Mouse (Mus musculus) gastrocnemius, postnatal 14 days (tissue): ENCODE data around the gene Chic1. TPM values are rescaled to one million over a fixed set of nuclear protein-coding genes. Genes with fewer than 3 reads are reported as not detected.
A peak's percentile ranks its signal among the peaks of the same experiment; 100 is the strongest.

ENCODE experiments used
- DNase-seq: peaks from one replicate; pipeline ENCODE4 v3.0.0; 2021; ENCODE audit warnings: mixed read lengths
- intact Hi-C: fragments of 180-260 bp; cut with DNase I; formaldehyde crosslinking; loops from one replicate; pipeline ENCODE4 v1.15.1; 2025; ENCODE audit warnings: low total_unique reads
- long read RNA-seq, 2 experiments: library from polyadenylated mRNA; stranded (forward); transcript quantifications; one replicate each; pipeline ENCODE4 v2.0.0; 2021
- total RNA-seq, 2 experiments: library from RNA; stranded (reverse); gene quantifications; 2 replicates each; pipeline ENCODE4 v1.2.3; 2021

Chic1 gene
- total RNA-seq, result under 1 TPM; 0.55 to 0.62 TPM
- long read RNA-seq, experiment 1, result 0 reads
- long read RNA-seq, experiment 2, result 0 reads

DNA sequence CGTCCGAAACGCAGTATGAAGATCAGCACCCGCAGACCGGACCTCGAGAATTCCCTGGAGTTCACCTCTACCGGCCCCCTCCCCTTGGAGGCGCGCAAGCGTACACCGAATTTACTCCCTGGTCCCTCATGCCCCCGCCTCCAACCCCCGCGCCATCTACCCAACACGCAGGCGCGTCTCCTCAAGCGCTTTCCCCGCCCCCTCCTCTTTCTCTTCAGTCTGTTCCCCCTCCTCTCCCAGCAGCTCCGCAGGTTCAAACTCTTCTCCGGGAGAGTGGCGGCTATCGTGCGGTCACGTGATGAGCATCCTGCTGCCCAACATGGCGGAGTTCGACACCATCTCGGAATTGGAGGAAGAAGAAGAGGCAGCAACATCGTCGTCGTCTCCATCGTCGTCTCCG is at the start of gene Chic1:
TSS of gene Chic1 (plus strand) at position 190 of the 400 bp plus-strand sequence.
- intact Hi-C loops, result no loop called here
- DNase-seq, result peak; percentile 65

DNA sequence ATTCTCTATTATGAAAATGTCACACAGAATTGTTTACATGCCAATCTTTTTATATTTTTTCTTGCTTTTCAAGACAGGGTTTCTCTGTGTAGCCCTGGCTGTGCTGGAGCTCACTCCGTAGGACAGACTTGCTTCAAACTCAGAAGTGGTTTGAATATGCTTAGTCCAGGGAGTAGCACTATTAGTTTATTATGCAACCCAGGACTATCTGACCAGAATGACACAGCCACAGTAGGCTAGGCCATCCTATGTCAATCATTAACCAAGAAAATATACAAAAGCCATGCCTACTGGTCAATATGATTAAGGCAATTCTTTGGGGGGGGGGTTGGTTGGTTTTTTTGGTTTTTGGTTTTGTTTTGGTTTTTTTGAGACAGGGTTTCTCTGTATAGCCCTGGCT is 48.0 kb upstream of the Chic1 start:
- intact Hi-C loops, result no loop called here
- DNase-seq, result no peak

DNA sequence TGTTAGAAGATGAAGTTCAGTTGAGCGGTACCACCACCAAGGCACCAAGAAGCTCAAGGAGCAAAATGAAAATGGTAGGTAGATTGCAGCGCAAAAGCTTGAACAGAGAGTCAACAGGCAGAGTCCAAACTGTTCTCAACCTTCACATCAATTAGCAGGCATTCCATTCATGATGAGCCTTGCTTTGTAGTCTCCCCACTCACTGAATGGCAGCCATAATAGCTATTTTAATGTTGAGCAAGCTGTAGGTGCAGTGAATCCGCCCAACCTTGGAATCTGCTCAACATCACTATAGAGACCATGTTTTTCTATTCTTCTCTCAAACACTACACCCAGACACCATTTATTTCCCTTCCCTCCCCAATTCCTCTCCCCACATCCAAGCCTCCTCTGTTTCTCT is 44.6 kb upstream of the Chic1 start:
- no peak for DNase-seq
- intact Hi-C loops, result no loop called here

DNA sequence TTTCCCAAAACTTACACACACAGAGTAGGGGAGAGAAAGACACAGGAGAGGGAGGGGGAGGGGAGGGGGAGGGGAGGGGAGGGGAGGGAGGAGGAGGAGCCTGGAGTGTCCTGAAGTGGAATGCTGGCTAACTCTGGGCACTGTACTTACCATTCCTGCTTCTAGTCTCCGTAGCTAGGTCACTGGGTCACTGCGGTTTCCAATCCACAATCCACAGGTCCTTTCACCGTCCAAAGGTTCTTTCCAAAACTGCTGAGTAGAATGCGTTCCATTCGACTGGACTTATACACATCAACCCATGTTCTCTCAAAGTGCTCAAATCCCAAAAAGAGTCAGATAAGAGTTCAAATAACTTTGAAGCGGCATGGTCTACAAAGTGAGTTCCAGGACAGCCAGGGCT is 42.1 kb upstream of the Chic1 start:
- intact Hi-C loops, result no loop called here
- no peak for DNase-seq

DNA sequence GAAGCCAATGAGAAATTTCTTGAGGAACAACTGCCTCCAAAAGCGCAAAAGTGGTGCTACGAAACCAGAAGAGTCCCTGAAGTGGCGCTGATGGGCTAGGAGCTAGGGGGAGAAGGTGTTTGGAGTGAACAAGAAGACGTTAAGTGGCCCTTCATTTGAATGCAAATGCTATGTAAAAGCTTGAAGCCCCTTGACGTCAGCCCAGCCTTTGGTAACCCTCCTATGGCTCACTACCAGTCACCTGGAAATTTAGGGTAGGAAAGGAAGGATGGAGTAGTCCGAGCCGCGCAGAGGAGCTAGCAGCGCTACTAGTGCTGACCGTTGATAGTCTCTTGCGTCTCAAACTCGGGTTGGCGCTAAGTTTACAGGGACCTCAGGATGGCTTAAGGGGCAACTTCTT is 35.1 kb upstream of the Chic1 start, which contains the start of gene Cdx4:
TSS of gene Cdx4 (plus strand) at position 253 of the 400 bp plus-strand sequence.
- intact Hi-C loops, result no loop called here
- DNase-seq, result no peak

DNA sequence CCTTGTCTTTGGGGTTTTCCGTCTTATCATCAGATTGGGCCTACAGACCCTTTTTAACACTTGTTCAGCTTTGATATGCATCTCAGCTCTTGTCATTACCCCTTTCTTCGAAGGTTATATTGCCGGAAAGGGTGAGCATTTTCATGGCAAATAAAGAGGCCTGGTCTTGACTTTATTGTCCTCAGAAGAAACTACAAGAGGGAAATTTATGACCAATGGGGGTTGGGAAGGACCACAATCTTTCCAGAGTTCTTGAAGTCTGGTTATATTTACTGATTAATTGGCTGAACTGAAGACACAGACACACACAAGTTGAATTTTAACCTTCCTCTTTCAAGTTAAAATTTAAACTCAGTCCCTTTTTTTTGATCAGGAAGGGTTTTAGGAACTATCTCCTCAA is 30.4 kb upstream of the Chic1 start:
- intact Hi-C loops, result no loop called here
- no peak for DNase-seq

DNA sequence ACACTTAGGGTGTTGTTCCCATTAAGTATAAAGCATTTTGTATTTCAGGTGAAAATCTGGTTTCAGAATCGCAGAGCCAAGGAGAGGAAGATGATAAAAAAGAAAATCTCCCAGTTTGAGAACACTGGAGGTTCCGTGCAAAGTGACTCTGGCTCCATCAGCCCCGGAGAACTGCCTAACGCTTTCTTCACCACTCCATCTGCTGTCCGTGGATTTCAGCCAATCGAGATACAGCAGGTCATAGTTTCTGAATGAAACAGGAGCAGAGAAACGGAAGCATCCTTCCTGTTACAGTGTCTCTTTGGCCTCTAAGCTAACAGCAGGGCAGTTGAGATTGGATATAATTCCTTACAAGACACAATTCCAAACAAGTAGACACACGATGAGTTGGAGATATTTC is 26.9 kb upstream of the Chic1 start:
- no peak for DNase-seq
- intact Hi-C loops, result no loop called here

DNA sequence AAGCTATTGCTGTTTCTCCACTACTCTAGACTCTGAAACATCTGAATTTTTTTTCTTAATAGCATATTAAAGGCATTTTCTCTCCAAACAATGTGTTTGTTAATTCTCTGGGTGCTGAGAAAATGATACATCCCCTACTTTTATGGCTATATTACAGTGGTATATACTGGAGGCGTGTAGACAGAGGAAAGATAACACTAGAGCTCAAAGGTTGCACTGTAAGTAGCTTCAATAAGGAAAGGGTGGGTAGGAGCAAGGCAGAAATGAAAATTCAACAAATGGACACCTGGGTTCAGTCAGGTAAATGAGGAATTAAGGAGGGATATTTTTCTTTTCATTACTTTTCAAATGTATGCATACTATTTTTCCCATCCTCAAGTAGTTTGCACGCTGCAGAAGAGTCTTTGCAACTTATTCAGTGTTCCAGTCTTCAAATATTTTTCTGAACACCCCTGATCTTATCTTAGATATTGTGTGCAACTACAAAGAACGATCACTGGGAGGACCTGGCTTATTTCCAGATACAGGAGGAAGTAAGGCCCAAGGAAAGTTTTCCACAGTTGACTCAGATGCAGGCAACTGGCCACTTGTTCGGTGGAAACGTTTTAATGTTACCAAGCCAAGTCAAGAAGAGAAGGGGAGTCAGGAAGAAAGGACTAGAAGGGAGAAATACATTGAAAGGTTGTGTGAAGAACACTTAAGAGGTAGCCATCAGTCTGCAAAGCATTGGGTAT is 25.0 kb upstream of the Chic1 start:
- intact Hi-C loops, result no loop called here
- no peak for DNase-seq

DNA sequence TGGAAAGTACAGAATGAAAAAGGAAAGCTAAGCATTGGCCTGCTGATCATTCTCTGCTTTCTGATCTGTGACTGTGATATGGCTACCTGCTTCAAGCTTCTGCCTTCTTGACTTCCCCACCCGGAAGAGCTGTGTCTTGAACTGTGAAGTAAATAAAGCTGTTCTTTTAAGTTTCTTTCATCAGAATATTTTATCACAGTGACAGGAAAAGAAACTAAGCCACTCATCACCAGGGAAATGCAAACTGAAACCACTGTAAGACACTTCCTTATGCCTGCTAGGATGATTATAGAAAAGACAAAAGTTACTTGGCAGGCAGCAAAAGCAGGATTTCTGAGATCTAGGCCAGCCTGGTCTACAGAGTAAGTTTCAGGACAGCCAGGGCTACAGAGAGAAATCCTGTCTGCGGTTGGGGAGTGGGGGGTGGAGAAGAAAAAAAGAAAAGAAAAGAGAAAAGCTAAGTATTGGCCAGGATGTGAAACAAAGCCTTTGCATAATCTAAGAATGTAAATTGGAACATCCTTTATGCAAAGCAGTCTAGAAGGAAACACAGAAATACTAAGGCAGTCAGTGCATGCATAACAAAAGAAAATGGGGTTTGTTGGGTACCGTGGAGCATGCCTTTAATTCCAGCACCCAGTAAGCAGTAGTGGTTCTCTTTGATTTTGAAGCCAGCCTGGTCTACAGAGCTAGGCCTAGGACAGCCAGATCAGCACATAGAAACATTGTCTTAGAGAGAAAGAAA is 14.7 kb upstream of the Chic1 start:
- DNase-seq, result no peak
- intact Hi-C loops, result no loop called here

DNA sequence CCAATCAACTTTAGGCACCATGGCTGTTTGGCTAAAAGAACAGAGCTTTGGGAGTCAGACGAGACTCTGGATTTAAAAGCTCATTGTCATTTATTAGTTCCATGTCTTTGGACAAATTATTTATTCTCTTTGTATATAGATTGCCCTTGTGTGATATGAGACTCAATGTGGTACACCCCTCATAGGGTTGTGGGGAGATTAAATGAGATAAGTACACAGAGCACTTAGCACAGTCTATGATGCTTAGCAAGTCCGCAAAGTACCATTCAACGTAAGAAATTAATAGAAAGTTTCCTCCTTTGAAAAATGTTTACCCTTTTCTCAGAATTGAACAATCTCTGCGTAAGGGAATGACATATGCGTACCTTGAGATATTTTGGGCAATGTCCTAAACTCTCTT is 492 bp upstream of the Chic1 start:
- no peak for DNase-seq
- intact Hi-C loops, result no loop called here

DNA sequence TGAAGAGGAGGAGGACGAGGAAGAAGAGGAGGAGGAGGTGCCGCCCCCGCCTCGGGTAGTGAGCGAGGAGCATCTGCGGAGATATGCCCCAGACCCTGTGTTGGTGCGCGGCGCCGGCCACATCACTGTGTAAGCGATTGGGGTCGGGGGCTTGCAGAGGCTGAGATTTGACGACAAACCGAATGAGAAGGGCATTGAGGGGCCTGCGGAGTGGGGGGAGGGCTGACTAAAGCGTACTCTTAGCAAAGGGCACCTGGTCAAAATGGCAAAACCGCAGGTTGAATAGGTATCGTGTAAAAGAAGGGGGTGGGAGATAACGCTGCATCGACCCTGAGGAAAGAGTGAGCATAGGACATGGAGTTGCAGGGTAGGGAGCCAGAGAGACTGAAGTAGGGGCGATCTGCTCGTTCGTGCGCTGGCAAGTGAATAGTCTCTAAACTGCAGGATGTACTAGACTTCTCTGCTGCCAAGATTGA is 523 bp downstream of the Chic1 start:
- peak; percentile 7 for DNase-seq
- intact Hi-C loops, result no loop called here

DNA sequence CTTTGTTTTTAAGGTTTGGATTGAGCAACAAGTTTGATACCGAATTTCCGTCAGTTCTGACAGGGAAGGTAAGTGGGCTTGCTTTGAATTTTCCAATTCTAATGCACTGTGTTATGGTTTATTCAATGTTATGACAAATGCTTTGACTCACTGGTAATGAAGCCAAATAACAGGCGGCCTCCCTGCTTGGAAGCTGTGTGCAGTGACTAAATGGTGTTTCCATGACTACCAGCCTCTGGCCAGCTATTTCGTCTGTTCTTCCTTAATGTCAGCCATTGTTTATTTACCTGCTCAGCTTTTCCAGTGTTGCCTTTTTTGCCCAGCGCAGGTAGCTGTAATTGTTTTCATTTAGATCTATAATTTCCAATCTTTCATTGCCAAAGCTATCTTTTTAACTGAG is 9.9 kb downstream of the Chic1 start:
- intact Hi-C loops, result no loop called here

DNA sequence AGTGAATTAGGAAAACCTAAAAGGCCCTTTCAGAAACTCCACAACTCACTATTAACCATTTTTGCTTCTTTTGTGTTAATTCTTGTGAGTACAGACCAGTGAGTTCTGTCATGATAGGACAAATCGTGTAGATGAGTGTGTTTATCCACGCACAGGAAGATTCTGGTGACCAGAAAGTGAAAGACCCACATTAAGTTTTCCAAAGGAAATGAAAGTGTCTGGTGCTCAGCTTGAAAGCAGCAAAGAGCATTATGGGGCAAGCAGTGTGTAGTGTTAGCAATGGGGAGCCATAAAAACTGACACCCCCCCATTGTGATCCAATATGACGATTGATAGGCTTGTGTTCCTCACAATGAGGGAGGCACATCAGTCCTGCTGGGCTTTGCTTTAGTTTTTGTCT is 12.4 kb downstream of the Chic1 start:
- intact Hi-C loops, result no loop called here
- DNase-seq, result no peak

More for the DNA sequence above, 9.9 kb downstream of the Chic1 start:
- no peak for DNase-seq

DNA sequence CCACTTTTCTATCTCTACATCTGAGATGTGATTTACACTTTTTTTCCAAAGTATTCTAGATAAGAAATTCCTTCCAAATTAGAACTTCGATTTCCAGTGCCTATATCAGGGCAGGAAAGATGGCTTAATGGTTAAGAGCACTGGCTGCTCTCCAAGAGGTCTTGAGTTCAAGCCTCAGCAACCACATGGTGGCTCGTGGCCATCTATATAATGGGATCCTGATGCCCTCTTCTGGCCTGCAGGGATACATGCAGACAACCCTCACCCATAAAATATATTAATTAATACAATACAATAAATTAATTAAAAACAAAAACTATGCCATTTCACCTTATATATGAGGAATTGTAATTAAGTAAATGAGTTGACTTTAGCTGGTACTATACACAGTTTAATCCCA is 14.9 kb downstream of the Chic1 start:
- intact Hi-C loops, result loop anchor here (10.0 kb wide), 1 partner anchor 96 kb away; no protein-coding TSS in a partner anchor
- no peak for DNase-seq

DNA sequence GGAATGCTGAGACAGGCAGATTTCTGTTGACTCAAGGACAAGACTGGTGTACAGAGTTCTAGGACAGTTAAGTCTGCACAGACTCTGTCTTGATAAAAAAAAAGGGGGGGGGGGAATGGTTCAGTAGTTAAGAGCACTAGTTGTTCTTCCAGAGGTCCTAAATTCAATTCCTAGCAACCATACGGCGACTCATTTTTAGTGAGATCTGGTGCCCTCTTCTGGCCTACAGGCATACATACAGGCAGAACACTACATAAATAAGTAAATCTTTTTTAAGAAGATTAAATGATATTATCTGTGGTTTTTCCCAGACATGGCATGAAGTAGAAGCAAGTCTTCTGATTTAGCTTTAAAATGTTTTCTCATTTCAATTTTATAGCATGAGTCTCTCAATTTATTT is 15.4 kb downstream of the Chic1 start:
- intact Hi-C loops, result loop anchor here (10.0 kb wide), 1 partner anchor 97 kb away; no protein-coding TSS in a partner anchor
- DNase-seq, result no peak

DNA sequence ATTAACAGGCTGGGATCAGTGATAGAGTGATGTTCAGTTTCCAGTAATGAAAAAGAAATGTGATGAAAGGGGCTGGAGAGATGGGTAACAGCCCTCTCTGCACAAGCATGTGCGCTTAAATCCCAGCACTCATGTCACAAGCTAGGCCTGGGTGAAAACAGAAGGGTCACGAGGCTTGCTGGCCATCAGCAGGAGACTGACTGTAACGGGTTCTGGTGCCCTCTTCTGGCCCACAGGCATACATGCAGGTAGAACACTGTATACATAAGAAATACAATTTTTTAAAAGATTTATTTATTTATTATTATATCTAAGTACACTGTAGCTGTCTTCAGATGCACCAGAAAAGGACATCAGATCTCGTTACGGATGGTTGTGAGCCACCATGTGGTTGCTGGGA is 18.0 kb downstream of the Chic1 start:
- intact Hi-C loops, result loop anchor here (10.0 kb wide), 1 partner anchor 99 kb away; no protein-coding TSS in a partner anchor
- DNase-seq, result no peak

DNA sequence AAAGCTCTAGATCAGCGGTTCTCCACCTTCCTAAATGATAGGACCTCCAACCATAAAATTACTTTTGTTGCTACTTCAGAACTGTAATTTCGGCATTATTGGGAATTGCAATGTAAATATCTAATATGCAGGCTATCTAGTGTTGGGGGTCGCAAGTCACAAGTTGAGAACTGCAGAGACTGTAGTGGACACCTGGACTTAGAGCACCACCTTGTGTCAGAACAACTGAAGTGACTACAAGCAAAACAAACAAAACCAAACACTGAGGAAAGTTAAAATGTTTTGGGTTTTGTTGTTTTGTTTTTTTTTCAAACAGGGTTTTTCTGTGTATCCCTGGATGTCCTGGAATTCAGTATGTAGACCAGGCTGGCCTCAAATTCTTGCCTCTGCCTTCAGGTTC is 28.3 kb downstream of the Chic1 start:
- intact Hi-C loops, result no loop called here
- DNase-seq, result no peak

DNA sequence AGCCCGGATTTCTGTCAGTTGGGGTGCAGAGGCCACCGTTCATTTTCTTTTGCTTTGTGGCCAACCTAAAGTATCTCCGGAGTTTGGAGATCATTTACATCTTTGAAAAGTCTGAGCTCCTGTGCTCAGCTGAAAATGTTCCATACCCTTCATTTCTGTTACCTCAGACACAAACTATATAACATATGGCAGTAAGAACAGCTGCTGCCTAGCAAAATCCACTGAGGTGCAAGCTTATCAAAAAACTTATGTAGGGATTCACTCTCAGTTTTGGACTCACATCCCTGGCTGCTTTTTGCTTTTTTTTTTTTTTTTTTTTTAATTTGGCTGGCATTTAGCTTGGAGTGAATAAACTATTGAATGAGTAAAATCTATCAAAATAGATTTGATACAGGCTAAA is 31.9 kb downstream of the Chic1 start:
- DNase-seq, result no peak
- intact Hi-C loops, result no loop called here

DNA sequence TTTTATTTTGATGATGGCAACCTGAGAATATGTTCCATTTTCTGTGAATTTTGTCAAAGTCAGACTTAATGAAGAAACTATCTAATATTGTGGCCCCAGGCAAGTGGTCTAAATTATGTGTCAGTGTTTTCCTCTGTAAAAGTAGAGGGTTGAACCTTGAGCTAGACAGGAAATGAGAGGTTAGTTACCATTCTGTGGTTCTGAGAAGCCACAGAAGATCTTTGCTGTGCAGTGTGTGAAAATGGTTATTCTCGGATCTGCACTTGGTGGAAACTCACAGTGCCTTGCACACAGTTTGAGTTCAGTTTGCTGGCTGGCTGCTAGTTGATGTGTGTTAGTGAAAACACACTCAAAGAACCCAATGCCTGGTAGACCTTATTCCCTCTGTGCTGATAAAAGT is 37.6 kb downstream of the Chic1 start:
- no peak for DNase-seq
- intact Hi-C loops, result no loop called here

DNA sequence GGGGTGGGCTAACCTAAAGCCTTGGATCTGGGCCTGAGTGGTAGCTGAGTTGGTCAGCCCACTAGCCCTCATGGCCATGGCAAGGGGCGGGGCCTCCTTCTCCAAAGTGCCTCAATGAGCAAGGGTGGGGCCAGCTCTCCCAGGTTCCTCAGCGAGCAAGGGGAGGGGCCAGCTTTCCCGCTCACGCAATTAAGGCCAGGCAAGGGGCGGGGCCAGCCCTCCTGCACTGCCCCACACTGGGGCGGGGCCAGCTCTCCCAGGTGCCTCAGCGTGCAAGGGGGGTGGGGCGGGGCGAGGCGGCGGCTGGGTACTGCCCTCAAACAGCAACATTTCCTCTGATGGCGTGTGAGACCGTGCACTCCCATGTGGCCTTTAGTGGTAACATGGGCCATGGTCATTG is 48.7 kb downstream of the Chic1 start:
- DNase-seq, result no peak
- intact Hi-C loops, result no loop called here

DNA sequence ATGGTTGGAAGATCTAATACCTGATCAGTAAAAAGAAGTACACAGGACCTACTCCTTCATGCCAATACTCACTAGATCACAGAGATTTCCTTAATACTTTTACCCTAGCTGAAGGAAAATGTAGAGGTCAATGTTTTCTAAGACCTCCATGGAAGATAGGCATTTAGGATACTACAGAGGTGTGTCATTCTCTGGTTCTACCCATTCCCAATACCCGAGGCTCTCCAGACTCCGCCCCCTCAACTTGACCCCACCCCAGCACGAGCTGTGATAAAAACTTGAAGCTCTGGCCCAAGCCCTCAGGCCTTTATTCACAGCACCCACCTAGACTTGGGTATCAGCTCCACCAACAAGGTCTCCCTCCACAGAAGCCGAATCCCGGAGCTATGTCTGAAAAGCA is 57.9 kb downstream of the Chic1 start, which contains the start of gene Tsx:
TSS of gene Tsx (plus strand) at position 301 of the 400 bp plus-strand sequence.
- intact Hi-C loops, result no loop called here
- DNase-seq, result no peak
